Mouse (Mus musculus) layer of hippocampus, postnatal 10 days (tissue): ENCODE measurements at regions not wholly inside any gene's neighbourhood (a gene's known extent, or its start where the extent isn't known, plus 50 kb on each side); places are given as distances from the start of the nearest gene placed in this dataset.

ENCODE experiments used
- DNase-seq, 2 experiments: peaks; one replicate each; pipeline ENCODE4 v3.0.0; 2021; ENCODE audit warnings: low spot score in 2 of 2

DNA sequence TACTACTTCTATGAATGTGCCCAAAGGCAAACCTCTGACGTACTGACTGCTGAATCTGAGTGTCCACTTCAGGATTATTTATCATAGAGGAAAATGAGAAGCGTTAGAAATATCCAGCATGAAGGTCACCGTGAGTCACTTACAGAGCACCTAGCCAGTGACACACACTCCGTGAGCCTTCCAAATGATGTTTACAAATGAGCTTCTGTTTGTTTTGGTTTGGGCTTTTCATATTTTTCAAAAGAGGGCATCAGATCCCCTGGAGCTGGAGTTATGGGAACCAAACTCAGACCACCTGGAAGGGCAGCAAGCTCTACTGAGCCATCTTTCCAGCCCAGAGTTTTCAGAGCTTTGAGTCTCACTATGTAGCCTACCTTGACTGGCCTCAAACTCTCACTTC is 57.8 kb upstream of the Pias1 start:
- DNase-seq, result no peak

DNA sequence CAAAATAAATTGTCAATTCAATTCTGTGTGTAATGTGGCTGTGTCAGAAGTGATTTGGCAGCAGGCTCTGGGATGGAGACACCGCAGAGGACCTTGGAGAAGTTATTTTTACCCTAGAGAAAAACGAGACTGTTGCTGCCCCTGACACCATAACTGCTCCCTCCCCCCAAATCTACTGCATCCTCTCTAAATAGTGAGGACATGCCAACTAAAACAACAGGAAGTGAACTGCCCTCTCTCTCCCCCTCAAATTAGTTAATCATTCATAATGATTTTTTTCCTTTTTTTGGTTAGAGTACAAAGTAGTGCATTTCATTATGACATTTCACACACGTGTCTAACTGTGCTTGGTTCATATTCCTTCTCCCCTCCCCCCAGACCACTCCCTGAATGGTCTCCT is 55.6 kb upstream of the Pias1 start:
- no peak for DNase-seq

DNA sequence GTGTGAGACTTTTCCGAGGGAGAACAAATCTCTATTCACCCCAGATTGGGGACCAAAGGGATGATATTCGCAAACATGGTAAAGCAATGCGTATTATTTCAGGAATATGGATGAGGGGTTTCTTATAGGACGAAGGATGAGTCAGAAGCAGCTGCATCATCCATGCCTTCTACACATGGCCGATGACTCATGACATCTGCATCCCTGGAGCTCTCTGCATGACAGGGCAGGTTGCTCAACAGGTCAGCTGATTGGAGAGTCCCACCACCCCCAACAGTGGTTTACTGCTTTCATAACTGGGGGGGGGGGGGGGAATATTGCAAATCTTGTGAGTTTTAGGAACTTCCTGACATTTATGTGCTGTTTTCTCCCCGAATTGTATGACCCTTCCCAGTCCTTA is 50.3 kb upstream of the Pias1 start:
- DNase-seq, result no peak
